Mouse (Mus musculus) ovary, postnatal 14 days (tissue): Measurements from ENCODE around the gene Sppl2b.
"Not testable (repeated sequence)": the region's sequence is repeated elsewhere in the genome, so short reads cannot be mapped to it uniquely, and the experiment has no call there.

ENCODE experiments used
- DNase-seq: peaks from one replicate; pipeline ENCODE4 v3.0.0; 2022; ENCODE audit warnings: low spot score

Gene Sppl2b

DNA sequence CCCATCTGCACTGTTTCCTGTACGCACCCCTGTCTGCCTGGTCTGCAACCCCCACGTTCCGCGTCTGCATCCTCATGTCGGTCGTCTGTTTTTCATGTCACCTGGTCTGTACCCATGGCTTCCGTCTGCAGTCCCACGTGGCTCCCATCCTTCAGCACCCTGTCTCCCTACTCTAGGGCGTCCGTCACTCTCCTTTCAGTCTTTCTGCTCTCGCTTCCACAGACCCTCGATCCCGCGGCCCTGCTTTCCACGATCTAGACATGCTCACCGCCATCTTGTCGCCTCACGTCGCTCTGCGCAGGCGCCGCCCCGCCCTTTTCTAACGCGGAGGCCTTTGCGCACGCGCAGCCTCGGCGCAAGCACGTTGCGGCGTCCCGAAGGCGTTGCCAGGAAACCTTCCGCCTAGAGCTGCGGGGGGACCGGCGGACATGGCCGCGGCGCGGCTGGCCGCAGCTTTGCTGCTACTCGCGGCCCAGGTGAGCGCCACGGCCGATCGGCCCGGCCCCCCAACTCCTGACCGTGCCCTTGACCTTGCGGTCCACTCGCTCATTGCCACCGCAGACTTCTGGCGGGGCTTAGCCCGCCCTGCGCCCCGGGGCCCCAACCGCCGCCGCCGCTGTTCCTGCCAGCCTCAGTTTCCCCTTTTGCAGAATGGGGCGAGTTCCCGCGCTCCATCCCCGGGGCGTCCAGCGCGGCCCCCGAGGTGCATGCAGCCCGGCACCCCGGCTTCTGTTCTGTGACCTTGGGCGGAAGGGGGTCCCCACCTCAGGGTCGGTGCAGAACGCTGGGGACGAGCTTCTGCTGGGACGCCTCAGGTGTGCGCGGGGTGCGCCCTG, at the start of gene Sppl2b, which contains the start of gene Lsm7:
TSS of gene Sppl2b (plus strand) at position 363 of the 836 bp plus-strand sequence.
TSS of gene Lsm7 (minus strand) at position 297 of the 836 bp plus-strand sequence.
- peak; percentile 99 for DNase-seq

DNA sequence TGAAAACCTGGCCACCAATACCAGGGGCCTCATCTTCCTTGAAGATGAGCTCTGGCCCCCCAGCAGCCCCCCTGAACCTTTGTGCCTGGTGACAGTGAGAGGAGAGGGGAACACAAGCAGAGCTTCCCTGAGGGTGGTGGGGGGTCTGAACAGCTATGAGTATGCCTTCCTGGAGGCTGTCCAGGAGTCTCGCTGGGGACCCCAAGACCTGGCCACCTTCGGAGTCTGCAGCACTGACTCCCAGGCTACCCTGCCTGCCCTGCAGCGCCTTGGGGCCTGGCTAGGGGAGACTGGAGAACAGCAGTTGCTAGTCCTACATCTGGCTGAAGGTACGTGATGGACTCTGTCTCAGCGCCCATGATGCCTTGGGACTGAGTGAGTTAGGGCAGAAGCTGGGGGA, 49.8 kb upstream of the Sppl2b start:
- DNase-seq: no peak

DNA sequence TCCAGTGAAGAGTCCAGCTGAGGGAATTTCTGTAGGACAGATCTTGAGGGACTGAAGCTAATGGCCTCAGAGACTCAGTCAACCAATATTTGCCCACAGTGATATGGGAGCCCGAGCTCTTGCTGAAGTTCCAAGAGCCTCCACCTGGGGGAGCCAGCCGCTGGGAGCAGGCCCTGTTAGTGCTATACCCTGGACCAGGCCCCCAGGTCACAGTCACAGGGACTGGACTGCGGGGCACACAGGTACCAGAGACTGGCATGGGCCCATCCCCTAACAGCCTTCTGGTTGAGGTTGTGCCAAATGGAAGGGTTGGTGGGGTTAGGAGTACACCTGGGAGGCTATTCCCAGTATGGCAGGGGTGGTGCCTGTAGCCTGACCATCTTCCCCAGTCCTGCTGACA, 49.1 kb upstream of the Sppl2b start:
- peak; percentile 70 for DNase-seq

DNA sequence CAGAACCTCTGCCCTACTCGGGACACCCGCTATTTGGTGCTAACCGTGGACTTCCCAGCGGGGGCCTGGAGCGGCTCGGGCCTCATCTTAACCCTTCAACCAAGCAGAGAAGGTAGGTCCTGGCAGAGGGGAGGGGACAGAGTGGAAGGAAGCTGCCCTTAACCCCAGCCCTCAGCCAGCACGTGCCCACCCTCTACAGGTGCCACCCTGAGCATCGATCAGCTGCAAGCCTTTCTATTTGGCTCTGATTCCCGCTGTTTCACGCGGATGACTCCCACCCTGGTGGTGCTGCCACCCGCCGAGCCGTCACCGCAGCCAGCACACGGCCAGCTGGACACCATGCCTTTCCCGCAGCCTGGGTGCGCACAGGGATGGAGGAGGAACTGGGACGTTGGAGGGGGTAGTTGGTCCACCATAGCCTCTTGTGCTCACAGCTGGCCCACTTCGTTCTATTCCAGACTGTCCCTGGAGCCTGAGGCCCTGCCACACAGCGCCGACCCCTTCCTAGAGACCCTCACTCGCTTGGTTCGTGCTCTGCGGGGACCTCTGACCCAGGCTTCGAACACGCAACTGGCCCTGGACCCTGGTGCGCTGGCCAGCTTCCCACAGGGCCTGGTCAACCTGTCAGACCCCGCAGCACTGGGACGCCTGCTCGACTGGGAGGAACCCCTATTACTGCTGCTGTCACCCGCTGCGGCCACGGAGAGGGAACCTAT, 48.6 kb upstream of the Sppl2b start:
- DNase-seq: no peak

DNA sequence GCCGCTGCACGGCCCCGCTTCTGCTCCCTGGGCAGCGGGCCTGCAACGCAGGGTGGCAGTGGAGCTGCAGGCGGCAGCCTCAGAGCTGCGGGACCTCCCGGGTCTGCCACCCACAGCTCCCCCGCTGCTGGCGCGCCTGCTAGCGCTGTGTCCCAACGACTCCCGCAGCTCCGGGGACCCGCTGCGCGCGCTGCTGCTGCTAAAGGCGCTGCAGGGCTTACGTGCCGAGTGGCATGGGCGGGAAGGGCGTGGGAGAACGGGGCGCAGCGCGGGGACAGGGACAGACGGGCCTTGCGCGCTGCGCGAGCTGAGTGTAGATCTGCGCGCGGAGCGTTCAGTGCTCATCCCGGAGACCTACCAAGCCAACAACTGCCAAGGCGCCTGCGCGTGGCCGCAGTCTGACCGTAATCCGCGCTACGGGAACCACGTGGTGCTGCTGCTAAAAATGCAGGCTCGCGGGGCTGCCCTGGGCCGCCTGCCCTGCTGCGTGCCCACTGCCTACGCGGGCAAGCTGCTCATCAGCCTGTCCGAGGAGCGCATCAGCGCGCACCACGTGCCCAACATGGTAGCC, 47.9 kb upstream of the Sppl2b start:
- no peak for DNase-seq

DNA sequence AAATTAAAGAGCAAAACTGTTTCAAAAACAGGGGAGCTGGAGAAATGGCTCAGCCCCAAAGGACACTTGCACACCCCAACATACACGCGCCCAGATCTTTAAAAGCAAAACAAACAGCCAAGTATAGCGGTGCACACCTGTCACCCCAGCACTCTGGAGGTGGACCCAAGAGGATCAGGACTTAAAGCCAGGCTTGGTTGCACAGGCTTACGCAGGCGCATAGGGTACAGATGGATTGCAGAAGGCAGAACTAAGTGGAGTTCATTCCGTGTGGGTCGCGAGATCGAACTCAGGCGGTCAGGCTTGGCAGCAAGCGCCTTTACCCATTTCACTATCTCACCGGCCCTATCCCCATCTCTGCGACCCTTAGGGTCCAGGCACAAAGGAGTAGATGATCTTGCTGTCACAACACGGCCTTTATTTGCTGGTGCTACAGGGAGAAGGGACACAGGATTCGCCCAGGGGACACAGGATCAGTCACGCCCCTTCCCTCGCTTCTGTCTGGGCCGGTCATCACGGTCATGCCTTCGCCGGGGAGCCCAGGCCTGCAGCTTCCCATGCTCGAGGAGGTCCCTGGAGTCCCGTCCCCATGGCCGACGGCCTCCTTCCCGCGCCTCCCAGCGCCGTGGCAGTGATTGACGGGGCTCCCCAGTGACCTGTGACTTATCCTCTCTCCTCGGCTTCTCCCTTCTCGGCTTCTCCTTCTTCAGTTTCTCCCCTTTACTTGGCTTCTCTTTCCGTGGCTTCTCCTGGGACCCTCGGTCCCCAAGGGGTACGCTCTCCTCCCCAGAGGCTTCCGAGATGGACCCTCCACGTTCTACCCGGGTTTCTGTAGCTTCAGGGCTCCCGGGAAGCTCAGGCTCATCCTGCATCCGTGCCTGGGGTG, 46.7 kb upstream of the Sppl2b start:
- no peak for DNase-seq

DNA sequence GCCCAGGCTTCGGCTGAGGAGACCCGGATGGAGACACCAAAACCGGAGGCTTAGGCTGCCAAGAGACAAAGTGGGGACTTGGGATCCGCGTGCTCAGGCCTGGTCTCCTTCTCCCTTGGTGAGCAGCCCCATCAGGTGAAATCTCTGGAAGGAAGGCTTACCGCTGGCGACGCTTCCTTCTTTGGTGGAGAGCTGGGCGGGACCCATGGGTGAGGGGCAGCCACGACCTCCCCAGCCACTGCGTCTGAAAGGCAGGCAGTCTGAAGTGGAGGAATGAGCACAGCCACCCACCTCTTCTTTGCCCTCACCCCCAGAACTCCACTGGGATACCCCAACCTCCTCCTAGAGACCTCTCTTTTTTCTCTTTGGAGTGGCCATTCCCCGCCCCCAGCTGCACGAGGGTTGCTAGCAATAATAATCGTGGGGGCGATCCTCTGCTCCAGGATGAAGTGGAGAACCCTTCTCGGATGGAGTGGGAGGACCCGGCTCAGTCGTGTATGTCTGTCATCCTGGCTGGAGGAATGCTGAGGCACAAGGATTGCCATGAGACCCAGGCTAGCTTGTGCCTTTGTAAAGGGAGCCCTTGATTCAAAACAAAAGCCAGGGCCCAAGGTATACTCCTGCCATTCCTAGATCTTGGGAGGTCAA, 46.0 kb upstream of the Sppl2b start:
- no peak for DNase-seq

DNA sequence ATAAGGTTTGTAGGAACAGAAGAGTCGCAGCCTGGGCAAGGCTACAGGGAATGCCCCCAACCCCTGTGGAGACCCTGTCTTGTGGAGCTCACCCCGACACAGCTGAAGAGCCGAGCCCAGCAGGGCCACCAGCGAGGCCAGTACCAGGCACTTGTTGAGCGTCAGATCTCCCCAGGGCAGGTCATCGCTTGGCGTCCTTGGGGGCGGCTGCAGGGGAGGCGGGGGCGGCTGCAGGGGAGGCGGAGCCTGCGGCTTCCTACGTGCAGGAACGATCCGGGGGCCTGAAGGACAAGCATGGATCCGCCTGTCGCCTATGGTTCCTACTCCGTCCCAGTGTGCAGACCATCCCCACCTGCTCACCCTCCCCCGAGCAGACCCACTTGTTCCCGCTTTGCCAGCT, 45.0 kb upstream of the Sppl2b start:
- no peak for DNase-seq

DNA sequence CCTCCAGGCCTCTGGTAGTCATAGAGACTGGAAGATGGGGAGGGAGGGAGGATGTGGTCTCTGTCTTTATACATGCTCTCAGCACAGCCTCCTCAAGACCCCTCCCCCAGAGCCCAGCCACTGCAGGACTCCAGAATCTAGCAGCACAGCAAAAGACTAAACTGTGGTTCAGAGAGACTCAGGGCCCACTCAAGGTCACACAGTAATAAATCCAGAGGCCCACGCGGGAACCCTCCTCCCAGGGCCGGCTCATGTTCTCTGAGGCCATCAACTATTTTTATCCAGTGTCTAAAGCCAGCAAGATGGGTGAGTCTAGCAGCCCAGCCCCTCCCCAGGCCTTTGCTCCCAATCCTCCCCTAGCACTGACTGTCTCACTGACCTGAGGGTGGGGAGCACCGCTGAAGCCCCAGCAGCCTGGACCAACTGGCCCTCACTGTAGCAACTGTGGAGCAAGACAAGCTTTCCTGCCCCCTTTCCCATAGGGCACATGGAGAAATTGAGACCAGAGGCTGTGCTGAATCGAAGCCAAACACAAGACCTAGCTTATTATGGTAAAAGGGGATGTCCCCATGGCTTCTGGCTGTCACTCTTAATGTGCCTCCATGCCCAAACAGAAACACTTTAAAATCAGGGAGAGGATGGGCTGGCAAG, 42.6 kb upstream of the Sppl2b start:
- DNase-seq: no peak

DNA sequence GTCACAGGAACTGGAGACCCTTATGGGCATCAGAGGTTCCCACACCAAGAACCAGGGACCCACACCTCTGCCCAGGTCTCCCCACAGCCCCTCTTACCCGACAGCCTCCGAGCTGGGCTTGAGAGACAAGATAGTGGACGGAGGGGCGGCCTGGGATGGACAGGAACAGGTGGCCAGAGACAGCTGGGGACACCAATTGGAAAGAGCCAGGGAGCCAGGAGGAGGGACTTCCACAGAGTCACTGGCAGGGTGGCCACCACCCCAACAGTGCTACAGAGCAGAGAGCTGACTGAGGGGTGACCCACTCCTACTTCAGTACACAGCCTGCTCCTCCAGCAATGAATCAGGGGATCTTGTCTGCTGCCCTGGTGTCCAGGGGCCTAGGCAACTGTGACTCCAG, 41.7 kb upstream of the Sppl2b start, which contains the start of gene Jsrp1:
TSS of gene Jsrp1 (minus strand) at position 133 of the 400 bp plus-strand sequence.
- DNase-seq: no peak

DNA sequence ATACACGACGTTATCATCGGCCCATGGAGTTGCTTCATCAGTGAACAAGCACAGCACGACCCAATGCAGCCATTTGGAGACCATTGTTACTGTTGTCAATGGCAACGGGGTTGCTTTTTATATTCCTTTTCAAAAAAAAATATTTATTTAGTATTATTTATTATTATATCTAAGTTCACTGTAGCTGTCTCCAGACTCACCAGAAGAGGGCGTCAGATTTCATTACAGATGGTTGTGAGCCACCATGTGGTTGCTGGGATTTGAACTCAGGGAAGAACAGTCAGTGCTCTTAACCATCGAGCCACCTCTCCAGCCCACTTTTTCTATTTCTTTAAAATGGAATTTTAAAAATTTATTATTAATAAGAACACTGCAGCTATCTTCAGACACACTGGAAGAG, 40.3 kb upstream of the Sppl2b start:
- no peak for DNase-seq

DNA sequence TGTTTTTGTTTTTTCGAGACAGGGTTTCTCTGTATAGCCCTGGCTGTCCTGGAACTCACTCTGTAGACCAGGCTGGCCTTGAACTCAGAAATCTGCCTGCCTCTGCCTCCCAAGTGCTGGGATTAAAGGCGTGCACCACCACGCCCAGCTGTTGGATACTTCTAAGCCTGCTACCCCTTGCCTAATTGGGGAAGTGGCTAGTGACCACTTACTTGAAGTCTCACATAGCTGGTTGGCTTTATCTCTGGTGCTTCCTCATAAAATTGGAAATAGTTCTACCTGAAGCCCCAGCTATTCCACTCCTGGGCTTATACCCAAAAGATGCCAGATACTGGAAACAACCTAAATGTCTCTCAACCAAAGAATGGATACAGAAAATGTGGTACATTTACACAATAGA, 38.8 kb upstream of the Sppl2b start:
- DNase-seq: not testable (repeated sequence)

DNA sequence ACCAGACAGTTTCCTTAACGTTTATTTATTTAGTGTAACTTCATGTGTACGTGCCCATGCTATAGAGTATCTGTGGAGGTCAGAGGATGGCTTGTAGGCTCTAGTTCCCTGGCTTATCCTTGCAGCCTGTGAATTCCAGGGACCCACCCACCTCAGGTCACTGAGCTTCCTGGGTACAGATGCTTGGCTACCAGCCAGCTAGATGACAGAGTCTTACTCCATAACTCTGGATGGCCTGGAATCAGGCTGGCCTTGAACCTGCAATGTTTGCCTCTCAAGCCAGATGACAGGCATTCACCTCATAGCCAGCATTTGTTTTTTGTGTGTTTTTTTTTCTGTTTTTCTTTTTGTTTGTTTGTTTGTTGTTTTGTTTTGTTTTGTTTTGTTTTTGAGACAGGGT, 37.9 kb upstream of the Sppl2b start:
- DNase-seq: no peak

DNA sequence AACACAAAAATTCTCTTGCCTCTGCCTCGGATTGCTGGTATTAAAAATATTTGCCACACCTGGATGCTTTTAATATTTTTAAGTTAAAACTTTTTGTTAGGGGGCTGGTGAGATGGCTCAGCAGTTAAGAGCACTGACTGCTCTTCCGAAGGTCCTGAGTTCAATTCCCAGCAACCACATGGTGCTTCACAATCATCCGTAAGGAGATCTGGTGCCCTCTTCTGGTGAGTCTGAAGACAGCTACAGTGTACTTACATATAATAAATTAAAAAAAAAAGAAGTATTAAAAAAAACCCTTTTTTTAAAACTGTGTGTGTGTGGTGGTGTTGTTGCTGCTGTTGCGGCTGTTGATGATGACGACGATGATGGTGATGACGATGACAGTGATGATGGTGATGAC, 37.1 kb upstream of the Sppl2b start:
- DNase-seq: not testable (repeated sequence)

DNA sequence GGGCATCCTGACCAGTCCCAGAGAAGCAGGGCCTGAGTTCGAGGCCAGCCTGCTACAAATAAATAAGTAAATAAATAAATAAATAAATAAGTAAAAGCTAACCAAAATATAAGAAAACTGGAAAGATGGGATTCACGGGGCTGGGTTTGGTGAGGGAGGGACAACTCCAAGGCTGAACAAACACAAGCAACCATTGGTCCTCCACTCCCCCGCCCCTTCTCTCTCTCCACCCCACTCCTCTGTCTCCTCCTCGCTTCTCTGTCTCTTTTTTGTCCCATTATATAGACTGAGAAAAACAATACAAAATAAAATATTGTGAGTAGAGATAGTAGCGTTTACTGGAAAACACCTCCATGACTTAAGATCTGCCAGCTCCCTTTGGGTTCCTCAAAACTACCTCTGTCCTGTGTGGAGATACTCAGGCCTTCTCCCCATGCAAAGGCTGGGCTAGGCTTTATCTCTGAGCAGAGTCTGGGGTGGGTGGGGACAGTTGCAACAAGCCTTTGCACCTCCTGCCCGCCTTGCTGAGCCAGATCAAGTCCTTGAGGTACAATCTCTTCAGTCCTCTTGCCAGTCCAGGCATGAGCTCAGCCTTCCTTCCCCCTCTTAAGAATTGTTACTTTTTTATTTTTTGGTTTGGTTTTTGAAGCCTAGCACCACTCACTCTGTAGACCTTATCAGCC, 36.3 kb upstream of the Sppl2b start:
- DNase-seq: no peak

DNA sequence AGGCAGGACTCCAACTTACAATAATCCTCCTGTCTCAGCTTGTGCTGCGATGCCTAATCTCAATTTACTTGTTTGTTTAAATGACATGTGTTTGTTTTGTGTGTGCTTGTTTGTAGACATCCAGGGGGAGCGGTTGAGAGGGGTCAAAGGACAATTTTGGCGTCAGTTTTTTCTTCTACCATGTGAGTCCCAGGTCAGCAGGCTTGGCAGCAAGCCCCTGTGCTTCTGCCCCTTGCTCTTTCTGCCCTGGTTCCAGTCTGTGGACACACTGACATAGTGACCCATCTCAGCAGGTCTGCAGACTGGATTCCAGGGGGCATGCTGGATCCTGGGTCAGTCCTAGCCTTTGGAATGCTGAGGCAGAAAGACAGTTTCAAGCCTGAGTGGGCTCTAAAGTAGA, 35.7 kb upstream of the Sppl2b start:
- no peak for DNase-seq

DNA sequence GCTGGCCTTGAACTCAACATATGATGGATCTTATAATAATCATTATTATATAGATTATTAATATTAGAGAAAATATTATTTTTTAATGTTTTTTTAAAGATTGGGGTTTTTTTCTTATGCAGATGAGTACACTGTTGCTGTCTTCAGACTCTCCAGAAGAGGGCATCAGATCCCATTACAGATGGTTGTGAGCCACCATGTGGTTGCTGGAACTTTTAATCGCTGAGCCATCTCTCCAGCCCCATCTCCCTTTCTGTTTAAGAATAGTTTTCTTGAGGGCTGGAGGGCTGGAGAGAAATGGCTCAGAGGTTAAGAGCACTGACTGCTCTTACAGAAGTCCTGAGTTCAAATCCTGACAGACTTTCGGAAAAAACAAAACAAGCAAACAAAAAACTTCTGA, 33.1 kb upstream of the Sppl2b start:
- DNase-seq: no peak

DNA sequence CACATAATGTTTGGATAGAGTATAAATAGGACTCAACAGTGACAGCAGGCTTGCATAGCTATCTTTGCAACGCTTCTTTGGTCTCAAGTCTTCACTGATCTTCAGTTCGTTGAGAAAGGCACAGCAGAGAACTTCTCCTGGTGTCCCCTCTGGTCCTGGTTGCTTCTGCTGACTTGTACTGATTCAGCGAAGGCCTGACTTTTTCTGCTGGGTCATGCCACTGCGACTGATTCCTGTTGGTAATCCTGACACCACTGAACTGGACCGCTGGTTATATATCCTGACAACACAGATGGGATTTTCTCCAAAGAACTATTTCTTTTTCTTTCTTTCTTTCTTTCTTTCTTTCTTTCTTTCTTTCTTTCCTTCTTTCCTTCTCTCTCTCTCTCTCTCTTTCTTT, 32.5 kb upstream of the Sppl2b start:
- DNase-seq: no peak

DNA sequence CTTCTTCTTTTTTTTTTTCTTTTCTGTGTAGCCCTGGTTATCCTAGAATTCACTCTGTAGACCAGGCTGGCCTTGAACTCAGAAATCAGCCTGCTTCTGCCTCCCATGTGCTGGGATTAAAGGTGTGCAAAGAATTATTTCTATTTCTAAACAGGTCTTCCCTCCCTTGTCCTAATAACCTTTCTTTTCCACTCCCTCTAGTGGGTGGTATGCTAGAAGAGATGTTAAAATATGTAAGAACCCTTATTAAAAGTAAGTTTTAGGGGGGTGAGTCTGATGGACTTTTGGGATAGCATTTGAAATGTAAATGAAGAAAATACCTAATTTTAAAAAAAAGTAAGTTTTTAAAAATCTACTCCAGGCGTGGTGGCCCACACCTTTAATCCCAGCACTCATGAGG, 31.8 kb upstream of the Sppl2b start:
- DNase-seq: no peak
